Mouse (Mus musculus): Measurements from ENCODE around the gene Cd79a.

- no peak for TF ChIP-seq CTCF (IDR thresholded peaks at IDR 0.05; ENCODE audit: control insufficient read depth, insufficient read depth, insufficient replicate concordance, low read depth, low read length)
- TF ChIP-seq POLR2A (IDR thresholded peaks at IDR 0.05; ENCODE audit: control insufficient read depth, low read depth, low read length): no peak; the same call in 1 of the 2 replicates
Observed at GRCm38 (mm10) chr7:24884693-24885291, 12.4 kb upstream of the Cd79a start.
